Mouse (Mus musculus) layer of hippocampus, adult 18-20 months (tissue): Measurements from ENCODE around the gene Cacna1i. TPM values are rescaled to one million over a fixed set of nuclear protein-coding genes. Genes with fewer than 3 reads are reported as not detected.

Experiments
- DNase-seq, 2 experiments: peaks; one replicate each; pipeline ENCODE4 v3.0.0; 2022; ENCODE audit warnings: low spot score in 2 of 2
- total RNA-seq, 2 experiments: library from RNA; stranded (reverse); gene quantifications; 2 replicates each; pipeline ENCODE4 v1.2.3; 2021

Gene Cacna1i
- total RNA-seq, 2 experiments from 2014 or later, result 44.2 to 46.2 TPM

- no peak for DNase-seq
Observed at GRCm38 (mm10) chr15:80327743-80328540, 40.9 kb downstream of the Cacna1i start.

- no peak for DNase-seq
Observed at GRCm38 (mm10) chr15:80330276-80330675, 43.2 kb downstream of the Cacna1i start.

- DNase-seq, result peak; percentile 38 to 43
Observed at GRCm38 (mm10) chr15:80334766-80335165, 47.7 kb downstream of the Cacna1i start.

- no peak for DNase-seq
Observed at GRCm38 (mm10) chr15:80335196-80335595, 48.2 kb downstream of the Cacna1i start.

GRCm38 (mm10) chr15:80340348-80340747, 53.3 kb downstream of the Cacna1i start:
- peak in 1 of 2 experiments; percentile 49 for DNase-seq

GRCm38 (mm10) chr15:80342394-80342793, 55.4 kb downstream of the Cacna1i start:
- DNase-seq, result no peak

- no peak for DNase-seq
Observed at GRCm38 (mm10) chr15:80343031-80343430, 56.0 kb downstream of the Cacna1i start.

GRCm38 (mm10) chr15:80343731-80344130, 56.7 kb downstream of the Cacna1i start:
- no peak for DNase-seq

- no peak for DNase-seq
Observed at GRCm38 (mm10) chr15:80346510-80346909, 59.5 kb downstream of the Cacna1i start.

GRCm38 (mm10) chr15:80350431-80350830, 63.4 kb downstream of the Cacna1i start:
- no peak for DNase-seq

GRCm38 (mm10) chr15:80358798-80359197, 71.8 kb downstream of the Cacna1i start:
- peak in 1 of 2 experiments; percentile 29 for DNase-seq

- no peak for DNase-seq
Observed at GRCm38 (mm10) chr15:80361780-80362508, 74.9 kb downstream of the Cacna1i start.

GRCm38 (mm10) chr15:80362509-80363172, 75.6 kb downstream of the Cacna1i start:
- peak in 1 of 2 experiments; percentile 12 for DNase-seq

GRCm38 (mm10) chr15:80363821-80364715, 77.0 kb downstream of the Cacna1i start:
- peak in 1 of 2 experiments; percentile 22 for DNase-seq

GRCm38 (mm10) chr15:80366899-80367298, 79.9 kb downstream of the Cacna1i start:
- DNase-seq, result peak in 1 of 2 experiments; percentile 16

- no peak for DNase-seq
Observed at GRCm38 (mm10) chr15:80373219-80373964, 86.4 kb downstream of the Cacna1i start.

- no peak for DNase-seq
Observed at GRCm38 (mm10) chr15:80374854-80375253, 87.8 kb downstream of the Cacna1i start.

GRCm38 (mm10) chr15:80387185-80387584, 100.1 kb downstream of the Cacna1i start:
- no peak for DNase-seq

GRCm38 (mm10) chr15:80391791-80392190, 104.8 kb downstream of the Cacna1i start:
- no peak for DNase-seq

- no peak for DNase-seq
Observed at GRCm38 (mm10) chr15:80395035-80395434, 108.0 kb downstream of the Cacna1i start.
